Mouse (Mus musculus): ENCODE measurements at regions not wholly inside any gene's neighbourhood (a gene's known extent, or its start where the extent isn't known, plus 50 kb on each side); places are given as distances from the start of the nearest gene placed in this dataset.

GRCm38 (mm10) chr11:56925368-56925896 lies 85.8 kb upstream of the Gria1 start:
- no peak for DNase-seq

- no peak for DNase-seq
Measured at GRCm38 (mm10) chr11:56932766-56933165, 78.4 kb upstream of the Gria1 start.

GRCm38 (mm10) chr11:56952357-56952756 lies 58.8 kb upstream of the Gria1 start:
- no peak for DNase-seq

GRCm38 (mm10) chr11:56957824-56958223 lies 53.4 kb upstream of the Gria1 start:
- DNase-seq: no peak
